Mouse (Mus musculus): Measurements from ENCODE around the gene Cpsf3.

- no peak for TF ChIP-seq ETS1 (conservative IDR thresholded peaks at IDR 0.05; ENCODE audit: low read depth, low read length)
- TF ChIP-seq ZMIZ1 (IDR thresholded peaks at IDR 0.05; ENCODE audit: low read depth, low read length), result no peak
- no peak for TF ChIP-seq NRF1 (IDR thresholded peaks at IDR 0.05; ENCODE audit: low read depth, low read length)
- no peak for TF ChIP-seq MAX (IDR thresholded peaks at IDR 0.05; ENCODE audit: low read length)
- TF ChIP-seq MAZ (IDR thresholded peaks at IDR 0.05; ENCODE audit: low read depth, low read length), result no peak
- no peak for TF ChIP-seq CTCF (conservative IDR thresholded peaks at IDR 0.05 in 1 of 2, IDR thresholded peaks at IDR 0.05 in 1 of 2; ENCODE audit: low read depth in 2 of 2, low read length in 2 of 2)
- no peak for TF ChIP-seq EP300 (IDR thresholded peaks at IDR 0.05; ENCODE audit: low read length)
- no peak for TF ChIP-seq POLR2A (IDR thresholded peaks at IDR 0.05; ENCODE audit: low read depth, low read length)
- TF ChIP-seq E2F4 (IDR thresholded peaks at IDR 0.05; ENCODE audit: insufficient replicate concordance, low read depth, low read length), result no peak
- TF ChIP-seq ZNF384 (IDR thresholded peaks at IDR 0.05; ENCODE audit: low read depth, low read length), result no peak
- TF ChIP-seq ZC3H11A (IDR thresholded peaks at IDR 0.05; ENCODE audit: low read depth, low read length), result no peak
- no peak for TF ChIP-seq JUND (conservative IDR thresholded peaks at IDR 0.05; ENCODE audit: low read depth, low read length)
- TF ChIP-seq MYC (IDR thresholded peaks at IDR 0.05; ENCODE audit: low read depth, low read length), result no peak
Measured at GRCm38 (mm10) chr12:21362686-21363085, 77.5 kb downstream of the Cpsf3 start.
